Mouse (Mus musculus) bone marrow, adult 2 months (tissue): ENCODE data around the gene Slc35f4. TPM values are rescaled to one million over a fixed set of nuclear protein-coding genes. Genes with fewer than 3 reads are reported as not detected.

ENCODE experiments used
- H3K27ac ChIP-seq: fragments of 200-500 bp; 2 replicates; pipeline ENCODE4 v1.5.1; 2012; ENCODE audit warnings: low read depth, mild to moderate bottlenecking, control low read depth, inconsistent platforms, low read length; ENCODE audit not compliant: control insufficient read depth, poor library complexity, insufficient read depth
- H3K4me1 ChIP-seq: fragments of 200-500 bp; 2 replicates; pipeline ENCODE4 v1.6.1; 2011; ENCODE audit warnings: low read length; ENCODE audit not compliant: control insufficient read depth, insufficient read depth
- H3K4me3 ChIP-seq: fragments of 200-500 bp; replicated peaks from 2 replicates; pipeline ENCODE3; 2011; ENCODE audit warnings: mild to moderate bottlenecking, low read depth, low read length, control low read depth; ENCODE audit not compliant: control insufficient read depth
- CTCF ChIP-seq: fragments of 200-500 bp; IDR thresholded peaks from 2 replicates; pipeline ENCODE4 v1.5.1; 2011; ENCODE audit warnings: low read length, control low read depth; ENCODE audit not compliant: control insufficient read depth, insufficient read depth
- POLR2A ChIP-seq: fragments of 200-500 bp; IDR thresholded peaks from 2 replicates; pipeline ENCODE4 v1.6.1; 2011; ENCODE audit warnings: low read depth, mild to moderate bottlenecking, control low read depth, low read length, borderline replicate concordance; ENCODE audit not compliant: control insufficient read depth
- WGBS: fragments of 180-500 bp; shearing (Covaris S2); methylation state at CpG from one replicate; pipeline ENCODE4 v1.1.7; 2018; 5-methylcytosine and 5-hydroxymethylcytosine counted together
- polyA plus RNA-seq: library from polyadenylated mRNA; stranded (reverse); fragments of >200 nt; gene quantifications from 2 replicates; pipeline ENCODE4 v1.2.4, GENCODE M21; 2011; ENCODE audit warnings: low replicate concordance; ENCODE audit not compliant: missing spikeins, insufficient read depth, insufficient read length

Slc35f4 gene
- polyA plus RNA-seq, 1 experiment = not detected

DNA sequence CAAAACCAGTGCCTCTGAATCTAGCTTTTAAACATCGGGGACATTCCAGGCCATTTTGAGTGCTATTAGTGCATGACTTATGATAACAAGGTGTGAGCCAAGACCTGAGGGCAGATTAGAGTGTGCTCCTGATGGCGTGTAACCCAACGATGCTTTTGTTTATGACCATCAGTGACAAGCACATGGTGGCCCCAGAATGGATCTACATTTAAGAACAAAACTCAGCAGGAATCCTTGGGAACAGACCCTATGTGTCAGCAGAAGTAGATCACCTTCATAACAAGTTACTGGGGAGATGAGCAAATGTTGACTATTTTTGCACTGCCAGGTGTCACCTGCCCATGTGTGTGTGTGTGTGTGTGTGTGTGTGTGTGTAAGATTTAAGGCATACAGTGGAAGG is 218.0 kb downstream of the Slc35f4 start:
- 77% methylated on average over 3 of the region's 3 CpGs for WGBS
- TF ChIP-seq CTCF = no peak
- no peak for TF ChIP-seq POLR2A

DNA sequence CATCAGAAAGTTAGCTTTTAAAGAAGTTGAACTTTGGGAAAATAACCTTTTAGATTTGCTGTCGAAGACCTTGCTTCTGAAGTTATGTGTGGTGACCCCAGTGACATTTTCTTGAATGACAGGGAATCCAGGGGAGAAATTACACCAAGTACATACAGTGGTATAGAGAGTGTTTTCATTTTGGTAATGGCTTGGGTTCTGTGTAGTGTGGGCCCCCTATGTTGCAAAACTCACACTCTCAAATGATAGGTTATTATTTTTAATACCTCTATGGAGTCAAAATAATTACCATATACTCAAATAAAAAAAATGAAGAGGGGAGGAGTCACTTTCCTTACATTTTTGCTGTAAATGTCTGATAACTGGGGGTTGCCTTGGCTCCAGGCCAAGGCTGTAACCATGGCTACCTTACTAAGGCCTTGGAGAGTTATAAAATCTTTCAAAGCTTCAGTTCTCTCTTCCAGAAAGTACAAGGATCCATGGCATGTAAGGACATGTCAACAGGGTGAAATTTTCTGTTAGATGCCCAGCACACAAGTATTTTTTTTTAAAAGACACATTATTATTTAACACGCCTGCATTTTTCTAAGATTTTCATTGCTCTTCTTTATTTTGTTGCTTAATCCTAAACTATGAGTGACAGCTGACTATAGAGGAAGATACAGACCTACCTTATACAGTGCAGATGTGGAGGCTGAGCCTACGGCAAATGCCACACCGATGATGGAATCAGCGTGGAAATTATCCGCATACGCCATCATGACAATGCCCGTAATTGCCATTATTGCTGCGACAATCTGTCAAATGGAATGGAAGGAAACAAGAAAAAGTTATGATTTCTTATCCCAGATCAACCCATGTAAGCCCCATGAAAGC is 220.1 kb downstream of the Slc35f4 start:
- 82% methylated on average over 9 of the region's 9 CpGs for WGBS

More for the DNA sequence above, 218.0 kb downstream of the Slc35f4 start:
- H3K27ac ChIP-seq = no peak overlapping the region
- no peak overlapping the region for H3K4me3 ChIP-seq
- no peaks in the 10 kb centered on the region for H3K4me1 ChIP-seq

DNA sequence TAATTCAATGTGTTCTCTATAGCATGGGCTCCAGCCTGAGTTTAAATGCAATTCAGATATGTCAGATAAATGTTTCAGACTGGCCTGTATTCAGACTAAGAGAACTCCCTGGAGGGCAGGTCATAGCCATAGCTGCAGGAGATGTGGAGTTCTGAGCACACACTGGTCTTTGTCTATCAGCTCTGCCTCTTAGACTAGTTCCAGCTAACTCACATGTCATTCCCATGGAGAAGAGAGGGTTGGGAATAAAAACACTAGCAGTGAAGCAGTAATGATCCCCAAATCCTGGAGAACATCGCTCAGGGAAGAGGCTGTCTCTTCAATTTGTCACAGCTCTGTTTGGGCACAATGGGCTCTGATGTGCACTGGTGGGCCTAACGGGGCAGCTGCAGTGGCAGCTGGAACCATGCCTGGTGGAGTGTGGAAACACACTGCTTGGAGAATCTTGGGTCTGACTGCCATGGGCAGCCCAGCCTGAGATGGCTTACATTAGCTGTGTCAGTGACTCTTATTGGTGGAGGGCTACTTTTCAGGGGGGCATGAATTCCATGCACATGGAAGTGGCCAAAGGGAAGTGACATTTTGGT is 223.5 kb downstream of the Slc35f4 start:
- no peak overlapping the region for H3K4me3 ChIP-seq
- 58% methylated on average over 2 of the region's 2 CpGs for WGBS

More for the DNA sequence above, 220.1 kb downstream of the Slc35f4 start:
- Histone ChIP-seq H3K4me1 (no peaks in the 10 kb centered on the region), H3K4me3 (no peak overlapping the region), H3K27ac (no peak overlapping the region)
- TF ChIP-seq CTCF (no peak), POLR2A (no peak)

DNA sequence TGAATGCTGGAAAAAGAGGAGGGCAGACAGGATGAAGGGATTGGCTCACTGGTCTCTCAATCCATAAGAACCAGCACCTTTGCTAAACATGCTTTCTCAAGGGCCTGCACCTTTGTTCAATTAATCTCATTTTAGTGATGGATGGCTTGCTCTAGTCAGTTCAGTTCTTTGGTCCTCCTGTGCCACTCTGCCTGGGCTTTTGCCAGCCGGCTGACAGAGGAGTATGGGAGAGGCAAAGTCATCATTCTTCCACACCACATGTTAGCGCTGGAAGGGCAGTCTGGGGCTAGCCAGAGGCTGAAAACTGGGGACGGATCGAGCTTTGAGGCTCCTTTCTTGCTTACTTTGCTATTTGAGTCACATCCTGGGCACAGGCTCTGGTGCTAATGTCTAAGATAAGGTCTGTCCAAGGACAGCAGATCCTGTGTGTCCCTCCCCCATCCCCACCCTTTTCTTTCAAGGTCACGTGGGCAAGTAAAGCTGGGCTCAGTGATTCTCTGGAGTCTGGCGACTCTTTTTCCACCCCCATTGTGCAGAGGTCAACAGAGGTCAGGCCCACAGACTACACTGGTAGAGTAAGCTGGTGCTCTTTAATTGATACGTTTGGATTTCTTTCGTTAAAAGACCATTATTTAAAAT is 224.7 kb downstream of the Slc35f4 start:
- TF ChIP-seq CTCF (no peak), POLR2A (no peak)
- 70% methylated on average over 8 of the region's 8 CpGs for WGBS
- Histone ChIP-seq H3K4me1 (no peaks in the 10 kb centered on the region), H3K4me3 (no peak overlapping the region), H3K27ac (no peak overlapping the region)

More for the DNA sequence above, 223.5 kb downstream of the Slc35f4 start:
- Histone ChIP-seq H3K27ac (no peak overlapping the region), H3K4me1 (no peaks in the 10 kb centered on the region)
- TF ChIP-seq POLR2A = no peak
- TF ChIP-seq CTCF = no peak

DNA sequence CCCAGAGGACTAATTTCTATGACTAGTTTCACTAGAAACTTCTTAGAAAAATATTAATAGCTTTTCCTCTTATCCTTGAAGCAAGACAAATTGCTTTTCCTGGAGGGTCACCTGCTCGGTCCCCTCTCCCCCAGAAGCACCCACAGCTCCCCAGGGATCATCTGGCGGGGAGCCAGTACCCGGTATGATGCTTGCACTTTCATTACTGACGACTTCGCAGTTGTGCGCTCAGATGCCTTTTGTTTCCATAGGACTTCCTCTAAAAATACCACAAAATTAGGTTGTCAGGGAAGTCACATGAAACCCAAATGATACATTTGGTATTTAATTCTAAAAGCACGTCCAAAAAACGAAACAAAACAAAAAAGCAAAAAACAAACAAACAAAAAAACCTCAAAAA is 225.5 kb downstream of the Slc35f4 start:
- WGBS = 17% methylated on average over 8 of the region's 8 CpGs
- no peaks in the 10 kb centered on the region for H3K4me1 ChIP-seq
- no peak overlapping the region for H3K4me3 ChIP-seq
- H3K27ac ChIP-seq = no peak overlapping the region
- TF ChIP-seq POLR2A = no peak
- TF ChIP-seq CTCF = no peak

DNA sequence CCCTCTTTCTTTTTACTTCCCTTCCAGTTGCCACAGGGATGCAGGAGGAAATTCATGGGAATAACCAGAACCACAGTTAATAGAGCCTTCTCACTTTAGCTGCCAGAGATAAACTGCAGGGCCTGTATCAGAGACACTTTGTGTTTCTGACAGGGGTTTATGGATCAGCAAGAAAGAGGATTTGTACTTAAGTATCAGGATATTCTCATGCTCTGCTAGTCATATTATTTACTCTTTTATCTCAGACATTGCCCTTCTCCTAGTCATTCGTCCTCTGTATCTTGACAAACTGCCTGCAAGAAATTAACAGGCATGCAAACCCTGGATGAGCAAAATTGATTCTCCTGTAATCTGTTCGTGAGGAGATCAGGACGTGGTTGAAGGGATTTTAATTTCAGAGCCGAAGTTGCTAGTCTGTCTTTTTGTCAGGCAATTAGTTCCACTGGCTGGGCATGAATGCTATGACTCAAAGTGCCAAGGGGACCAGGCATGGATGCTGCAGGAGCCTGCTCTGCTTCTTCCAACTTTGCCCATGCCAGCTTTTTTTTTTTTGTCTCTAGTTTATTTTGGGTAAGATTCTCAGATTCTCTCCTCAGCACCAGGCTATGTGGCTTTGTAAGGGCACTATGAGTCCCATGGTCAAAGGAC is 231.9 kb downstream of the Slc35f4 start:
- no peak for TF ChIP-seq CTCF
- no peak for TF ChIP-seq POLR2A
- Histone ChIP-seq H3K4me1 (no peaks in the 10 kb centered on the region), H3K27ac (no peak overlapping the region), H3K4me3 (no peak overlapping the region)
- WGBS = 67% methylated on average over 4 of the region's 4 CpGs

DNA sequence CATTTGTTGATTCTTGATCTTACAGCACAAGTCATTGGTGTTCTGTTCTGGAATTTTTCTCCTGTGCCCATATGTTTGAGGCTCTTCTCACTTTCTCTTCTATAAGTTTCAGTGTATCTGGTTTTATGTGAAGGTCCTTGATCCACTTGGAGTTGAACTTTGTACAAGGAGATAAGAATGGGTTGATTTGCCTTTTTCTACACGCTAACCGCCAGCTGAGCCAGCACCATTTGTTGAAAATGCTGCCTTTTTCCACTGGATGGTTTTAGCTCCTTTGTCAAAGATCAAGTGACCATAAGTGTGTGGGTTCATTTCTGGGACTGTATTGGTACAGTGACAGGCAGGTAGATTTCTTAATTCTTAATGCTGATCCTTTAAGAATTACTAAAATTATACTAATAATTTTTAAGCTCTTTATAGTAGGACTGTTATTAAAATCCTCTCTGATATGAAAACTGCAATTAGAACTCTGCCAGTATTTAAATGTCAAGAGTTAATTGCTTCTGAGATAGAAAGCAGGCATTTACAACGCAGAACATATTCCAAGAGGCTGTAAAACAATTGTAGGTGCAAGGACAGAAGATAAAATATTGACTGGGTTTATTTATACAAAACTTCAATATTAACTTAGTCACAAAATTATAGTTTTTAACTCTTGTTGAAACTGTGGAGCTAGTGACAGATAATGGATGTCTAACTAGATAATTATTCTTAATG is 235.7 kb downstream of the Slc35f4 start:
- no peak for TF ChIP-seq POLR2A
- TF ChIP-seq CTCF = no peak
- 79% methylated on average over 3 of the region's 3 CpGs for WGBS
- Histone ChIP-seq H3K4me1 (no peaks in the 10 kb centered on the region), H3K27ac (no peak overlapping the region), H3K4me3 (no peak overlapping the region)
